Mouse (Mus musculus) cerebellum, postnatal 10 days (tissue): Measurements from ENCODE around the gene Stk38.

Experiments used
- DNase-seq, 2 experiments: peaks; one replicate each; pipeline ENCODE4 v3.0.0; 2021; ENCODE audit warnings: mixed read lengths in 2 of 2

The Stk38 gene

GRCm38 (mm10) chr17:28924957-28925595 lies 82.7 kb downstream of the Stk38 start:
- DNase-seq, result no peak

- DNase-seq, result no peak
Observed at GRCm38 (mm10) chr17:28922096-28922495, 85.7 kb downstream of the Stk38 start.

- DNase-seq, result no peak
Observed at GRCm38 (mm10) chr17:28921086-28921485, 86.7 kb downstream of the Stk38 start.
